Mouse (Mus musculus): ENCODE data around the gene Exo1.
A peak's percentile ranks its signal among the peaks of the same experiment; 100 is the strongest.

Exo1 gene

GRCm38 (mm10) chr1:175893726-175894125 lies 13.3 kb downstream of the Exo1 start:
- H3K9me3 ChIP-seq (ENCODE audit: low read length), result peaks cover 15% of the 10 kb centered on the region
- peaks cover 82% of the 10 kb centered on the region for H3K36me3 ChIP-seq (ENCODE audit: insufficient read depth, low read length)
- no peaks in the 10 kb centered on the region for H3K27me3 ChIP-seq (ENCODE audit: insufficient read depth, low read length)
- H3K4me1 ChIP-seq (replicated peaks; ENCODE audit: low read depth, low read length), result no peaks in the 10 kb centered on the region
- no peak for TF ChIP-seq POU5F1 (IDR thresholded peaks at IDR 0.05; ENCODE audit: borderline replicate concordance, low read length)
- TF ChIP-seq CTCF (conservative IDR thresholded peaks at IDR 0.05; ENCODE audit: low read length), result no peak
- no peak for TF ChIP-seq NANOG (IDR thresholded peaks at IDR 0.05; ENCODE audit: borderline replicate concordance, low read length)
- H3K4me3 ChIP-seq (replicated peaks; ENCODE audit: low read length), result no peak overlapping the region

DNA sequence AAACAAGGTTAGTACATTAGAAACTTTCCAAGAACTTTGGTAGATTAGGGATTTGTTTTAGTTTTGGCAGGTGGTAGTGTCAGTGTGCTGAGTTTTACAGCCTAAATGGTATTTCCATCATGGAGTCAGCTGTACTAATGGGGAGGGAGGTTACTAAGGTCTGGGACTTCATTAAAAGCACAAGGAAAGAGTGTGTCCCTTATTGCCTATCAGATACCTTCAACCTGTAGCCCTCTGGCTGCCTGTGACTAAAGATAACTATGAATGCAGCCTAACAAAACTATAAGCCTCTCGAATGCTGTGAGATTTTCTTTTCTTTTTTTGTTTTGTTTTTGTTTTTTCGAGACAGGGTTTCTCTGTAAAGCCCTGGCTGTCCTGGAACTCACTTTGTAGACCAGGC lies 30.8 kb downstream of the Exo1 start:
- TF ChIP-seq CTCF (conservative IDR thresholded peaks at IDR 0.05; ENCODE audit: low read length) (no peak), NANOG (IDR thresholded peaks at IDR 0.05; ENCODE audit: borderline replicate concordance, low read length) (no peak), POU5F1 (IDR thresholded peaks at IDR 0.05; ENCODE audit: borderline replicate concordance, low read length) (no peak)
- Histone ChIP-seq H3K4me1 (replicated peaks; ENCODE audit: low read depth, low read length) (peaks cover 9% of the 10 kb centered on the region), H3K27me3 (ENCODE audit: insufficient read depth, low read length) (no peaks in the 10 kb centered on the region), H3K4me3 (replicated peaks; ENCODE audit: low read length) (no peak overlapping the region), H3K9me3 (ENCODE audit: low read length) (no peaks in the 10 kb centered on the region), H3K36me3 (ENCODE audit: insufficient read depth, low read length) (peaks cover 46% of the 10 kb centered on the region)

DNA sequence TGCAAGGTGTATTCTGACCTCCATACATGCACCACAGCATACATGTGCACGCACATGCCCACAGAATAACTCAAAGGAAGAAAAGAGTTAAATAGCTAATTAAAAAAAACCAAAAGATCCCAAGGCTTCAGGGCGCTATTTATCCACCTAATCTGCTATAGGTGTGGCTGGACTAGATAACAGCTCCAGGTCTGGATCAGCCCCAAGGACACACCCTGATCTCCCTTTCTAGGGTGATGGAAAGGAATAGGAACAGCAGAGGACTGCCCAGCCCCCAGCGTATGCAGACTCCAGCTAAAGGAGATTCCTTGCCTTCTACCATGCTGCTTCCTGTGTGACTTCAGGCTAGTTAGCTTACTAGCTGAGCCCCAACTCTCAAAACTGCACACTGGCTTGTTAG lies 31.7 kb downstream of the Exo1 start:
- TF ChIP-seq NANOG (IDR thresholded peaks at IDR 0.05; ENCODE audit: borderline replicate concordance, low read length), result no peak
- TF ChIP-seq POU5F1 (IDR thresholded peaks at IDR 0.05; ENCODE audit: borderline replicate concordance, low read length), result no peak
- TF ChIP-seq CTCF (conservative IDR thresholded peaks at IDR 0.05; ENCODE audit: low read length), result no peak
- H3K27me3 ChIP-seq (ENCODE audit: insufficient read depth, low read length), result no peaks in the 10 kb centered on the region
- peaks cover 9% of the 10 kb centered on the region for H3K4me1 ChIP-seq (replicated peaks; ENCODE audit: low read depth, low read length)
- H3K36me3 ChIP-seq (ENCODE audit: insufficient read depth, low read length), result peaks cover 38% of the 10 kb centered on the region
- no peak overlapping the region for H3K4me3 ChIP-seq (replicated peaks; ENCODE audit: low read length)
- no peaks in the 10 kb centered on the region for H3K9me3 ChIP-seq (ENCODE audit: low read length)

GRCm38 (mm10) chr1:175913728-175914303 lies 33.4 kb downstream of the Exo1 start:
- no peak for TF ChIP-seq CTCF (conservative IDR thresholded peaks at IDR 0.05; ENCODE audit: low read length)
- no peak for TF ChIP-seq NANOG (IDR thresholded peaks at IDR 0.05; ENCODE audit: borderline replicate concordance, low read length)
- no peak for TF ChIP-seq POU5F1 (IDR thresholded peaks at IDR 0.05; ENCODE audit: borderline replicate concordance, low read length)
- no peak overlapping the region for H3K4me3 ChIP-seq (replicated peaks; ENCODE audit: low read length)
- peaks cover 9% of the 10 kb centered on the region for H3K4me1 ChIP-seq (replicated peaks; ENCODE audit: low read depth, low read length)
- peaks cover 20% of the 10 kb centered on the region for H3K36me3 ChIP-seq (ENCODE audit: insufficient read depth, low read length)
- H3K9me3 ChIP-seq (ENCODE audit: low read length), result no peaks in the 10 kb centered on the region
- H3K27me3 ChIP-seq (ENCODE audit: insufficient read depth, low read length), result 0 out of 2 replicates have a peak, but pooled peaks cover 3% of the 10 kb centered on the region

- Histone ChIP-seq H3K9me3 (ENCODE audit: low read length) (no peaks in the 10 kb centered on the region), H3K4me3 (replicated peaks; ENCODE audit: low read length) (0 out of 2 replicates have a peak within 1 kb of the TSS, but pooled peaks have one; percentile 13), H3K27me3 (ENCODE audit: insufficient read depth, low read length) (peaks cover 9% of the 10 kb centered on the region; the same call in 1 of the 2 replicates), H3K36me3 (ENCODE audit: insufficient read depth, low read length) (no peaks in the 10 kb centered on the region), H3K4me1 (replicated peaks; ENCODE audit: low read depth, low read length) (no peaks in the 10 kb centered on the region)
- TF ChIP-seq POU5F1 (IDR thresholded peaks at IDR 0.05; ENCODE audit: borderline replicate concordance, low read length) (no peak), NANOG (IDR thresholded peaks at IDR 0.05; ENCODE audit: borderline replicate concordance, low read length) (no peak), CTCF (conservative IDR thresholded peaks at IDR 0.05; ENCODE audit: low read length) (no peak)
These were observed 39.6 kb downstream of the Exo1 start, which contains the start of gene Gm38100 for GRCm38 (mm10) chr1:175920029-175920428. TSS of gene Gm38100 (plus strand) at chr1:175920329.

- H3K4me3 ChIP-seq (replicated peaks; ENCODE audit: low read length), result 0 out of 2 replicates have a peak overlapping the region, but pooled peaks have one; percentile 13
These were observed 40.7 kb downstream of the Exo1 start for GRCm38 (mm10) chr1:175921091-175921490.

GRCm38 (mm10) chr1:175923848-175924787 lies 43.7 kb downstream of the Exo1 start:
- Histone ChIP-seq H3K27me3 (ENCODE audit: insufficient read depth, low read length) (peaks cover 6% of the 10 kb centered on the region; the same call in 1 of the 2 replicates), H3K9me3 (ENCODE audit: low read length) (no peaks in the 10 kb centered on the region), H3K4me3 (replicated peaks; ENCODE audit: low read length) (no peak overlapping the region), H3K36me3 (ENCODE audit: insufficient read depth, low read length) (no peaks in the 10 kb centered on the region), H3K4me1 (replicated peaks; ENCODE audit: low read depth, low read length) (no peaks in the 10 kb centered on the region)
- TF ChIP-seq NANOG (IDR thresholded peaks at IDR 0.05; ENCODE audit: borderline replicate concordance, low read length) (no peak), CTCF (conservative IDR thresholded peaks at IDR 0.05; ENCODE audit: low read length) (peak; percentile 64)

More at GRCm38 (mm10) chr1:175921091-175921490, 40.7 kb downstream of the Exo1 start:
- no peaks in the 10 kb centered on the region for H3K36me3 ChIP-seq (ENCODE audit: insufficient read depth, low read length)
- H3K4me1 ChIP-seq (replicated peaks; ENCODE audit: low read depth, low read length), result no peaks in the 10 kb centered on the region
- H3K27me3 ChIP-seq (ENCODE audit: insufficient read depth, low read length), result peaks cover 9% of the 10 kb centered on the region; the same call in 1 of the 2 replicates
- no peaks in the 10 kb centered on the region for H3K9me3 ChIP-seq (ENCODE audit: low read length)
- TF ChIP-seq CTCF (conservative IDR thresholded peaks at IDR 0.05; ENCODE audit: low read length), result no peak
- TF ChIP-seq NANOG (IDR thresholded peaks at IDR 0.05; ENCODE audit: borderline replicate concordance, low read length), result no peak
- TF ChIP-seq POU5F1 (IDR thresholded peaks at IDR 0.05; ENCODE audit: borderline replicate concordance, low read length), result no peak

DNA sequence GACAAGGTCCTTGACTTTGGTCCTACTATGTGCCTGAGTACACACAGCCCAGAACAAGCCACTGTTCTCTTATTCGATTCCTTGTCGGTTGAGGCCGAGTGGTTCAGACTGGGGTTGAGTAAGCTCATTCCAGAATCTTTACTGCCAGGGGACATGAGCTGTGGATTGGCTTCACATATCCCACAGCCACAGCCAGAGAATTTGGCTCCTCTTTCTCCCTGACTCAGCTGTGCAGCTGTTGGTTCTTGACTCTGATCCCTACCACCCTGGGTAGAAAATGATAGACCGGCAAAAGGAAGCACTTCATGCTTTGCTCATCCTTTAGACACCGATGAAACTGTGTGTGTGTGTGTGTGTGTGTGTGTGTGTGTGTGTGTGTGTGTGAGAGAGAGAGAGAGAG lies 51.0 kb downstream of the Exo1 start:
- peaks cover 5% of the 10 kb centered on the region; the same call in 1 of the 2 replicates for H3K9me3 ChIP-seq (ENCODE audit: low read length)
- no peak overlapping the region for H3K4me3 ChIP-seq (replicated peaks; ENCODE audit: low read length)
- H3K27me3 ChIP-seq (ENCODE audit: insufficient read depth, low read length), result 0 out of 2 replicates have a peak, but pooled peaks cover 3% of the 10 kb centered on the region
- H3K36me3 ChIP-seq (ENCODE audit: insufficient read depth, low read length), result no peaks in the 10 kb centered on the region
- peaks cover 3% of the 10 kb centered on the region; the same call in 1 of the 2 replicates for H3K4me1 ChIP-seq (replicated peaks; ENCODE audit: low read depth, low read length)
- TF ChIP-seq NANOG (IDR thresholded peaks at IDR 0.05; ENCODE audit: borderline replicate concordance, low read length) (no peak), CTCF (conservative IDR thresholded peaks at IDR 0.05; ENCODE audit: low read length) (no peak), POU5F1 (IDR thresholded peaks at IDR 0.05; ENCODE audit: borderline replicate concordance, low read length) (no peak)
